Mouse (Mus musculus) urinary bladder, adult 2 months (tissue): Measurements from ENCODE around the gene Gm20498. TPM values are rescaled to one million over a fixed set of nuclear protein-coding genes. Genes with fewer than 3 reads are reported as not detected.
"Not testable (repeated sequence)": the region's sequence is repeated elsewhere in the genome, so short reads cannot be mapped to it uniquely, and the experiment has no call there.

Experiments
- DNase-seq: peaks from one replicate; pipeline ENCODE4 v3.0.0; 2022; ENCODE audit warnings: low spot score
- polyA plus RNA-seq: library from polyadenylated mRNA; depleted of rRNA; stranded (reverse); fragments of >200 nt; gene quantifications from 2 replicates; pipeline ENCODE4 v1.2.3, GENCODE M21; 2012; rRNA removed

The Gm20498 gene
- polyA plus RNA-seq: 14.6 and 20.0 TPM in 2 replicates

GRCm38 (mm10) chr12:81532316-81533028, at the start of gene Gm20498, which contains the start of gene Synj2bp:
TSS of gene Gm20498 (minus strand) at chr12:81532905.
TSS of gene Synj2bp (minus strand) at chr12:81532911.
- DNase-seq: peak; percentile 73

GRCm38 (mm10) chr12:81568374-81568773, 35.7 kb upstream of the Gm20498 start, which contains the start of gene Adam21:
TSS of gene Adam21 (minus strand) at chr12:81568474.
- DNase-seq: no peak

GRCm38 (mm10) chr12:81567931-81568330, 35.2 kb upstream of the Gm20498 start:
- no peak for DNase-seq

- no peak for DNase-seq
Measured at GRCm38 (mm10) chr12:81564173-81564572, 31.5 kb upstream of the Gm20498 start.

- no peak for DNase-seq
Measured at GRCm38 (mm10) chr12:81549286-81549685, 16.6 kb upstream of the Gm20498 start.

- DNase-seq: no peak
Measured at GRCm38 (mm10) chr12:81547163-81547562, 14.5 kb upstream of the Gm20498 start.

GRCm38 (mm10) chr12:81533029-81533419, 319 bp upstream of the Gm20498 start:
- no peak for DNase-seq

GRCm38 (mm10) chr12:81530587-81530986, 2.1 kb downstream of the Gm20498 start:
- DNase-seq: not testable (repeated sequence)

- DNase-seq: not testable (repeated sequence)
Measured at GRCm38 (mm10) chr12:81496906-81497305, 35.8 kb downstream of the Gm20498 start.

GRCm38 (mm10) chr12:81490491-81490890, 42.2 kb downstream of the Gm20498 start:
- DNase-seq: no peak

- DNase-seq: no peak
Measured at GRCm38 (mm10) chr12:81485311-81485710, 47.4 kb downstream of the Gm20498 start.

GRCm38 (mm10) chr12:81484727-81485191, 47.9 kb downstream of the Gm20498 start, which contains the start of gene Cox16:
TSS of gene Cox16 (minus strand) at chr12:81485127.
- peak; percentile 77 for DNase-seq

- no peak for DNase-seq
Measured at GRCm38 (mm10) chr12:81484212-81484611, 48.5 kb downstream of the Gm20498 start.

- no peak for DNase-seq
Measured at GRCm38 (mm10) chr12:81483656-81484055, 49.0 kb downstream of the Gm20498 start.

GRCm38 (mm10) chr12:81459051-81459450, 73.7 kb downstream of the Gm20498 start:
- not testable (repeated sequence) for DNase-seq

GRCm38 (mm10) chr12:81438985-81439384, 93.7 kb downstream of the Gm20498 start:
- not testable (repeated sequence) for DNase-seq

- DNase-seq: not testable (repeated sequence)
Measured at GRCm38 (mm10) chr12:81434778-81435177, 97.9 kb downstream of the Gm20498 start.

GRCm38 (mm10) chr12:81421846-81422245, 110.9 kb downstream of the Gm20498 start, which contains the start of gene Adam4:
TSS of gene Adam4 (minus strand) at chr12:81421946.
- no peak for DNase-seq

- DNase-seq: no peak
Measured at GRCm38 (mm10) chr12:81413211-81413610, 119.5 kb downstream of the Gm20498 start.

GRCm38 (mm10) chr12:81408966-81409365, 123.7 kb downstream of the Gm20498 start:
- DNase-seq: no peak

- DNase-seq: no peak
Measured at GRCm38 (mm10) chr12:81402187-81402586, 130.5 kb downstream of the Gm20498 start.

GRCm38 (mm10) chr12:81379364-81379763, 153.3 kb downstream of the Gm20498 start, which contains the start of gene Gm4787:
TSS of gene Gm4787 (minus strand) at chr12:81379464.
- DNase-seq: not testable (repeated sequence)

GRCm38 (mm10) chr12:81333841-81334240, 198.9 kb downstream of the Gm20498 start:
- DNase-seq: no peak
